Mouse (Mus musculus): ENCODE results near the gene Polg2. TPM values are rescaled to one million over a fixed set of nuclear protein-coding genes. Genes with fewer than 3 reads are reported as not detected.

Gene Polg2
- polyA plus RNA-seq, 1 experiment from 2014 or later: 9.7 TPM

DNA sequence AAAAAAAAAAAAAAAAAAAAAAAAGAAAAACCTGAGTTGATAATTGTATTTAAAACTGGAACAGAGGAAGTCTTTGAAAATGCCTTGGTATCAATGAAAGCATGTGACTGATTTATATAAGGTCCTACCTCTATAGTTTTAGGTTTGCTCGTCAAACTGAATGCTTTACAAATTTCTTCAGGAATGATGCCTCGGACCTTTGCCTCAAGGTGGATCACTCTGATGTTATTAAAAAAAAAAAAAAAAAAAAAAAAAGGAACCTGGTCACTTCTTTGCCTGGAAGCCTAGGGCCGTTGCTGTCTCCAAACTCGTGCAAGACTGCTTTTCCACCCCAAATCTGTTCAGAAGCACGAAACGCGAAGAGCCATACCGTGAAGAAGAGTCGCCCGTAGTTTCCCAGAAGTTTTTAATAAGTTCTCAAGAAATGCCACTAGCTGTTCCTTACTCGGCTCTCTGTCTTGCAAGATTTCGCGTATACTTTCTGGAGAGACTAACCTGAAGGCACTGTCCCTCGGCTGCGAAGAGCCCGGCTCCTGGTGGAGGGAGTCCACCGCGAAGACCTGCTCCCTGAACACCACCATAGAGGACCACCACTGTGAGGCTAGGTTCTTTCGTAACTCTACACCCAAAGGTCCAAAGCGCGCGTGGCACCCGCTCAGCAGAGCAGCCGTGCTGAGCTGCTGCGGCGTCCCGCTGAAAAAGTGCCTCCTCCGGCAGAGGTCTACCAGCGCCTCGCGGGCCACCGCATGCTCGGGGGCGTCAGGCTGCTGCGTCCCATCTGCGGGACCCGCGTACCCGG, 549 bp downstream of the Polg2 start:
- Histone ChIP-seq H3K27ac (peak overlapping the region; percentile 97), H3K9me3 (no peaks in the 10 kb centered on the region), H3K27me3 (replicated peaks) (no peaks in the 10 kb centered on the region), H3K4me2 (peak overlapping the region; percentile 74), H3K4me3 (replicated peaks) (peak overlapping the region; percentile 76), H3K9ac (peak overlapping the region; percentile 86), H3K36me3 (peaks cover 38% of the 10 kb centered on the region), H3K4me1 (peaks cover 10% of the 10 kb centered on the region; the same call in 1 of the 2 replicates)
- peak; percentile 78; the same call in 1 of the 2 replicates for ATAC-seq (ENCODE audit: insufficient read depth, low FRiP score, low read depth)
- 1% methylated on average over 39 of the region's 39 CpGs for WGBS

GRCm38 (mm10) chr11:106778132-106778531, 1.2 kb downstream of the Polg2 start:
- Histone ChIP-seq H3K9me3 (no peaks in the 10 kb centered on the region), H3K4me1 (0 out of 2 replicates have a peak, but pooled peaks cover 10% of the 10 kb centered on the region), H3K4me2 (peak overlapping the region; percentile 74), H3K27me3 (replicated peaks) (no peaks in the 10 kb centered on the region), H3K27ac (no peak overlapping the region), H3K36me3 (peaks cover 35% of the 10 kb centered on the region), H3K4me3 (replicated peaks) (peak overlapping the region; percentile 76; the same call in 1 of the 2 replicates), H3K9ac (no peak overlapping the region)
- 85% methylated on average over 7 of the region's 7 CpGs for WGBS
- ATAC-seq (ENCODE audit: insufficient read depth, low FRiP score, low read depth): no peak

DNA sequence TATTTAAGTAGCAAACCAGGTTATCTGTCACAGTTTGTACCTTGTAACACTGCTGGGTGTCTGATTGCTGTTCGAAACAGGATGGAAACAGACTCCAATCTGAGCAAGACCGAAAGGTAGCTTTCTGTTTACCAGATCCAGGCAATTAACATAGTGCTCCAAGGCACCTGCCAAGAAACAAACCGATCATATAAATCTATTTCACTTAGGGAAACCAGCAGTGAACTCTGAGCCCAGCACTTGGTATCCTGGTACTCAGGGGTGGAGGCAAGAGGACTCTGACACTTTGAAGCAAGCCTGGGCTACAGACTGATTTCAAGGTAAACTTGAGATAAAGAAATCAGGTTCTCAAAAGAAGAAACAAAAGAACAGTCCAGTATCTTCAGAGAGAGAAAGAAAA, 1.9 kb downstream of the Polg2 start:
- H3K4me1 ChIP-seq: 0 out of 2 replicates have a peak, but pooled peaks cover 7% of the 10 kb centered on the region
- no peak overlapping the region for H3K4me3 ChIP-seq (replicated peaks)
- no peak overlapping the region for H3K9ac ChIP-seq
- no peak overlapping the region for H3K27ac ChIP-seq
- WGBS: 81% methylated on average over 3 of the region's 3 CpGs
- H3K36me3 ChIP-seq: peaks cover 28% of the 10 kb centered on the region
- no peaks in the 10 kb centered on the region for H3K9me3 ChIP-seq
- H3K4me2 ChIP-seq: no peak overlapping the region
- H3K27me3 ChIP-seq (replicated peaks): no peaks in the 10 kb centered on the region
- ATAC-seq (ENCODE audit: insufficient read depth, low FRiP score, low read depth): no peak

GRCm38 (mm10) chr11:106776960-106777359, 2.4 kb downstream of the Polg2 start:
- no peak overlapping the region for H3K4me3 ChIP-seq (replicated peaks)
- H3K36me3 ChIP-seq: peaks cover 29% of the 10 kb centered on the region
- no peaks in the 10 kb centered on the region for H3K9me3 ChIP-seq
- H3K4me2 ChIP-seq: no peak overlapping the region
- no peak overlapping the region for H3K27ac ChIP-seq
- ATAC-seq (ENCODE audit: insufficient read depth, low FRiP score, low read depth): no peak
- H3K4me1 ChIP-seq: 0 out of 2 replicates have a peak, but pooled peaks cover 7% of the 10 kb centered on the region
- no peaks in the 10 kb centered on the region for H3K27me3 ChIP-seq (replicated peaks)
- 87% methylated on average over 4 of the region's 4 CpGs for WGBS
- H3K9ac ChIP-seq: no peak overlapping the region

DNA sequence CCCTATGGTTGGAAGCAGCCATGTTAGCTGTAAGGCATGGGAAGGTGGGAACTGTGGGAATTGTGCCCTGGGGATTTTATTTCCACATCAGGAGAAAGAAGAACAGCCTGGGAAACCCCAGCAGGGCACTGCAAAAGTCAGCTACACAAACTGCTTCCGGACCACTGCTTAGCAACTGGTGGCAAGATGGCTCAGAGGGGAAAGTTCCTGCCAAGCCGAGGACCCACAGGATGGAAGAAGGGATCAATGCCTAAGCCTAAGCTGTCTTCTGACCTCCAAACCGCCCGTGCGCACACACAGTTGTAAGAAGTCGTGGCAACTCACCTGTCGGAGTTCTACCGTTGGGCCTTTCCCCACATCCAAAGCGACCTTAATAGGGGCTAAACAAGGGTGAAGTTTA, 6.3 kb downstream of the Polg2 start:
- Histone ChIP-seq H3K27me3 (replicated peaks) (no peaks in the 10 kb centered on the region), H3K9me3 (no peaks in the 10 kb centered on the region), H3K36me3 (peaks cover 46% of the 10 kb centered on the region), H3K4me3 (replicated peaks) (no peak overlapping the region), H3K4me1 (0 out of 2 replicates have a peak, but pooled peaks cover 7% of the 10 kb centered on the region), H3K27ac (no peak overlapping the region), H3K4me2 (no peak overlapping the region), H3K9ac (no peak overlapping the region)
- no peak for ATAC-seq (ENCODE audit: insufficient read depth, low FRiP score, low read depth)
- WGBS: 92% methylated on average over 9 of the region's 9 CpGs

DNA sequence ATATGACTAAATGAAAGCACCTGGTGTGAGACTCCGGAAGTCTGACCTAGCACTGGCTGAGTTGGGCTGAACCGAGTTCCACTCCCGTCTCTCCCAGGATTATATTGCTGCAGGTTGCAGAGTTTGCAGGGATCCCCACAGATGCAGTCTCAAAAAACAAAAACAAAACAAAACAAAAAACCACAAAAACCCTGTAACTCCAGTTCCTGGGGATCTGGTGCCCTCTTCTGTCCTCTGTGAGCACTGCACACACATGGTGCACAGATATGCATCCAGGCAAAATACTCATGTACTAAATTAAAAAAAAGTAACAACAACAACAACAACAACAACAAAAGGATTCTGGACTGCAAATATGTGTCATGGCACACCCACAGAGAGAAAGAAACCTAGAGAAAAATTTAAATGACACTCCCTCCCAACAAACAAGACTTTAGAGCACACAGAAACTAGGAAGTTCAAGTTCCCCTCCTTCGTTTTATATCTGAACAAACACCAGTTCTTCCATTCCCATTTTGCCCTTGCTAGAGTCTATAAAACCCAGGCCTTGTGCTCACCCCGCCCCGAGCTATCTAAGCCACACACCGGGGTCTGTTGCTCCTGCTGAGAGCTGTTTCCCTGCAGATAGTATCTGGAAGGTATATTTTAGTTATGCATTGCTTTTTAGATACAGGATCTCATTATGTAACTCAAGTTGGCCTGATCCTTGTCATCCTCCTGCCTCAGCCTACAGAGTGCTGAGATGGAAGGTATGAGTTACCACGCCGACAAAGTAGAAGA, 9.0 kb downstream of the Polg2 start:
- Histone ChIP-seq H3K27me3 (replicated peaks) (no peaks in the 10 kb centered on the region), H3K4me1 (no peaks in the 10 kb centered on the region), H3K4me3 (replicated peaks) (no peak overlapping the region), H3K4me2 (no peak overlapping the region), H3K36me3 (peaks cover 57% of the 10 kb centered on the region), H3K27ac (no peak overlapping the region), H3K9ac (no peak overlapping the region), H3K9me3 (no peaks in the 10 kb centered on the region)
- ATAC-seq (ENCODE audit: insufficient read depth, low FRiP score, low read depth): no peak
- 92% methylated on average over 9 of the region's 9 CpGs for WGBS

DNA sequence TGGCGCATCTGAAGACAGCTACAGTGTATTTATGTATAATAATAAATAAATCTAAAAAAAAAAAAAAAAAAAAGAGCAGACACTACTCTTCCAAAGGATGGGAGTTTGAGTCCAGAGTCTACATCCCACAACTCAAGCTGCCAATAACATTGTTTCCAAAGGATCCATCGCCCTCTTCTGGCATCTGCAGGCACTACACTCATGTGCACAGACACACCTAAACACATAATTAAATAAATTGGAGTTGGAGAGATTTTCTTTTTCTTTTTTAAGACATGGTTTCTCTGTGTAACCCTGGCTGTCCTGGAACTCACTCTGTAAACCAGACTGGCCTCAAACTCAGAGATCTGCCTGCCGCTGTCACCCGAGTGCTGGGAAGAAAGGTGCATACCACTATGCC, 11.8 kb downstream of the Polg2 start:
- no peak overlapping the region for H3K4me3 ChIP-seq (replicated peaks)
- no peaks in the 10 kb centered on the region for H3K27me3 ChIP-seq (replicated peaks)
- no peak for ATAC-seq (ENCODE audit: insufficient read depth, low FRiP score, low read depth)
- 90% methylated on average over 4 of the region's 4 CpGs for WGBS
- H3K27ac ChIP-seq: no peak overlapping the region
- no peak overlapping the region for H3K9ac ChIP-seq
- peaks cover 38% of the 10 kb centered on the region for H3K36me3 ChIP-seq
- no peak overlapping the region for H3K4me2 ChIP-seq
- H3K9me3 ChIP-seq: no peaks in the 10 kb centered on the region
- H3K4me1 ChIP-seq: peaks cover 8% of the 10 kb centered on the region; the same call in 1 of the 2 replicates

GRCm38 (mm10) chr11:106766611-106767162, 12.7 kb downstream of the Polg2 start:
- Histone ChIP-seq H3K27me3 (replicated peaks) (no peaks in the 10 kb centered on the region), H3K4me1 (peaks cover 15% of the 10 kb centered on the region), H3K27ac (no peak overlapping the region), H3K9ac (no peak overlapping the region), H3K9me3 (no peaks in the 10 kb centered on the region), H3K4me2 (no peak overlapping the region), H3K4me3 (replicated peaks) (no peak overlapping the region), H3K36me3 (peaks cover 35% of the 10 kb centered on the region)
- WGBS: 88% methylated on average over 4 of the region's 4 CpGs
- ATAC-seq (ENCODE audit: insufficient read depth, low FRiP score, low read depth): no peak

DNA sequence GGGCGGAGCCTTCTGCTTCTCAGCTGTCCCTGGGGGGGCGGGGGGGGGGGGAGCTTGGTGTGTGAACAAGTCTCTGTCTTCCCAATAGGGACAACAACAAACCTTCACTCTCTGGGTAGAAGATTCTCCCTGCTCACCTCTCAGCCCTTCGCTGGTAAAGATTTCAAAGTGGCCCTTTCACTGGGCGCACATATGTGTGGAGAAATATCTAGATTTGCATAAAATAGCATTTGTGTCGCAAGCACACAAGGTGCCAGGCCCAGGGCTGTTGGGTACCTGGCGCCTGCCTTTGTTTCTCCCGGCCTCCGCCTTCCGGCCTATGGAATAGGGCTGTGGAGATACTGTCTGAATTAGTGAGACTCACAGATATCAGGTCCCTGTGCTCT, 16.5 kb downstream of the Polg2 start:
- WGBS: 60% methylated on average over 9 of the region's 9 CpGs
- no peaks in the 10 kb centered on the region for H3K27me3 ChIP-seq (replicated peaks)
- no peak for ATAC-seq (ENCODE audit: insufficient read depth, low FRiP score, low read depth)

GRCm38 (mm10) chr11:106762139-106762799, 17.1 kb downstream of the Polg2 start:
- Histone ChIP-seq H3K4me3 (replicated peaks) (no peak overlapping the region), H3K9ac (no peak overlapping the region), H3K4me2 (no peak overlapping the region), H3K9me3 (no peaks in the 10 kb centered on the region), H3K27ac (peak overlapping the region; percentile 89), H3K4me1 (peaks cover 18% of the 10 kb centered on the region), H3K27me3 (replicated peaks) (no peaks in the 10 kb centered on the region), H3K36me3 (peaks cover 7% of the 10 kb centered on the region; the same call in 1 of the 2 replicates)
- ATAC-seq (ENCODE audit: insufficient read depth, low FRiP score, low read depth): peak; percentile 70
- 12% methylated on average over 5 of the region's 5 CpGs for WGBS

More for the DNA sequence above, 16.5 kb downstream of the Polg2 start:
- H3K9me3 ChIP-seq: no peaks in the 10 kb centered on the region
- H3K4me1 ChIP-seq: peaks cover 18% of the 10 kb centered on the region
- peak overlapping the region; percentile 89 for H3K27ac ChIP-seq
- peaks cover 12% of the 10 kb centered on the region for H3K36me3 ChIP-seq
- no peak overlapping the region for H3K9ac ChIP-seq
- H3K4me2 ChIP-seq: no peak overlapping the region
- no peak overlapping the region for H3K4me3 ChIP-seq (replicated peaks)

DNA sequence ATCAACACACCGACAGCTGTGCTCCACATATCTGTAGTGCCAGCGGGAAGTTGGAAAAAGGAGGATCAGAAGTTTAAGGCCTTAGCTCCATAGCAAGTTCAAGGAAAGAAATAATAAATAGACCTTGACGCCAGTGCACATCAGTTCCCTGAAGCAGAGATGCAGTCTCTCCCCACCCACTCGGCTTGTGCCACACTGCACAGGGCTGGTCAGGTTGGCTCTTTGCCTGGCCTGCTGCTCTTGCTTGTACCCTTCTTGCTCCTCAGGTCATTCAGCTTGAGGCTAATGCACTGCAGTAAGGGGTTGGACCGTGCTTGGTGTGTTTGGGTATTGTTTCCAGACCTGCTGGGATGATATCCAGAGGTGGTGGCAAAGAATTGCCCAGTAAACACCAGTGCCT, 18.8 kb downstream of the Polg2 start:
- no peak for ATAC-seq (ENCODE audit: insufficient read depth, low FRiP score, low read depth)
- 91% methylated on average over 5 of the region's 5 CpGs for WGBS
- H3K27me3 ChIP-seq (replicated peaks): no peaks in the 10 kb centered on the region
- no peaks in the 10 kb centered on the region for H3K9me3 ChIP-seq
- no peak overlapping the region for H3K4me2 ChIP-seq
- no peak overlapping the region for H3K4me3 ChIP-seq (replicated peaks)
- no peak overlapping the region for H3K27ac ChIP-seq
- no peak overlapping the region for H3K9ac ChIP-seq
- H3K36me3 ChIP-seq: no peaks in the 10 kb centered on the region
- H3K4me1 ChIP-seq: peaks cover 18% of the 10 kb centered on the region

Measured in stomach, embryonic 15.5 days (tissue).